Mouse (Mus musculus): Measurements from ENCODE around the gene Zbtb42. TPM values are rescaled to one million over a fixed set of nuclear protein-coding genes. Genes with fewer than 3 reads are reported as not detected.

Zbtb42 gene
- polyA plus RNA-seq (2014; fragmentation: Illumina TruSeq; extraction: RNeasy Lipid Tissue Mini Kit (QIAGEN cat#74804); ENCODE audit: low read depth, low replicate concordance) = 4.8 TPM

DNA sequence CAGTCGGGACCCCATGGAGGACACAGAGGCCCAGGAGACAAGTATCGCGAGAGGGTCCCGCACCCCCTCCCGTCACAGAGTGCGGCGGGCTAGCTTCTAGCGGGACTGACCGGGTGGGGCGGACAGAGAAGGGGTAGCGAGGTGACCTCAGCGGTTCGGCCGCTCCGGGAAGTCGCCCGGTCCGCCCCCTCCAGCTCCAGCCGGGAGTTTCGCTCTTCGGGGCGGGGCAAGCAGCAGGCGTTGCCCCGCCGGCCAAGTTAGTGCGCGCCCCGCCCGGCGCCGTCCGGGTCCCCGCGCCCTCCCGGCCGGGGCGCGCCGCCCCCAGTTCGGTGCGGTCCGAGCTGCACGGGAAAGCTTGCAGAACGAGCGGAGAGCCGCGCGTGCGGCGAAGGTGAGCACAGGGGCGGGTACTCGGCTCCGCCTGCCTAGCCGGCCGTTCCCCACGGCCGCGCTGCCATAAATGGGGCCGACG, at the start of gene Zbtb42:
Gene Zbtb42, plus strand, starts transcription at position 274 of the 472 bp plus-strand sequence.

DNA sequence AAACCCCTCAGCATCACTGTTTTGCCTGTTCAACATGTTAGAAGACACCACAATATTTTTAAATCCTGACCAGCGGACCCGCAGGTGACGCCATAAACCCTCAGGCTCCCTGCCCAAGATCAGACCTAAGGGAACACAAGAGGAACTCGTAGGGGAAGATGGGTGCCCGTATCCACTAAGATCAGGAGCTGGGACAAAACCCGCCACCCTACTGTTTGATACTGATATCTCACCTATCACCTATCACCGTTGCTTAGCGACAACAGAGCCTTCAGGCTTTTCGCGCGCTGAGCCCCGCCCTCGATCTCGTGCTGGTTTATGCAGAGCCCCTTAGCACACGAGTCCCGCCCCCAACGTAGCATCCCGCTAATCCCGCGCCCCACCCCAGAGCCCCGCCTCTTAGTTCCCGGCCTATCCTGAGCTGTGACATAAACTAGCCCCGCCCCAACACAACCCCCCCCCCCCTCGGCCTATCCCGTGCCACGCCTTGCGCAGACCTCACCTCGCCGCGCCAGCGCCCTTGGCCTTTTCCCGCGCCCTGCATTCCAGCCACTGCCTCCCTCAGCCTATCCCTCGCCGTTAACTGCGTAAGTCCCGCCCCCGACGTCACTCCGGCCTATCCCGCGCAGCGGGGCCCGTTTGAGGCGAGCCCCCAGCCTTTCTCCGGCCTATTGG, 34.3 kb upstream of the Zbtb42 start, which contains the start of gene Siva1:
Gene Siva1, plus strand, starts transcription at position 500 of the 675 bp plus-strand sequence.

DNA sequence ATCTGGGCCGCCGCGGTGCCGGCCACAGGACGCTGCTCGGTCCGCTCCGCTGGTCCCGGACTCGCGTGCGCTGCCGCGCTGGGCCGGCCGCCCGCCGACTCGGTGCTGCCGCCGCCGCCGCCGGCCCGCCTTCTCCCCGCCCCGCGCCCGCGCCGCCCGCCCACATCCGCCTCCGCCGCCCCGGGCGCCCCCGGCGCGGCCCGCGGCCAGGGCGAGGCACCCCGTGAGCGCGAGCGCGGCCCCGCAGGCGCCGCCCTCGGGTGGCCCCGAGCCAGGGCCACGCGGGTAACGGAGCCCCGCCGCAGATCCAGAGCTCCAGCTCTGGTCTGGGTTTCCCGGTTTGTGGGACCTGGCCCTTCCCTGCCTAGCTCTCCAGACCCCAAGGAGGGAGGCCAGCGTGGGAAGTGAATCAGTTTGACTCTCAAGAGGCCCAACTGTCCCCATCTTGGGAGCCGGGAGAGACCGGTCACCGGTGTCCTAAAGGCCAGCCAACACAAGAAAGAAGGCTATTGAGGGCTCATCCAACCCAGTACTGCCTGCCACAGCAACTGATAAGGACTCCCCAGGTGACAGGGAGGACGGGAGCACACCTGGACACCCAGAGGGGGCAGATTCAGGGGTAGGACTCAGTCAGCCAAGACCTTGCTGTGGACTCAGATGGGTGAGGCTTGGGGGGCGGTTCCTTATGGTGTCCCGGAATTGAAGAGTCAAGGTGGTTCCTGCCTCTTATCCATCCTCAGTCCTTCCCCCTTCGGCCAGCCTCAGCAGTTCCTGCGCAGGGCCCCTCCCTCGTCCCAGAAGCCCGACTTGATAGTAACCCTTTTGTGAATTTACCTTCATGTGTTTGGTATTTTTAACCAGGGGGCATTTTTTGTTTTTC, 4.3 kb upstream of the Zbtb42 start, which contains the start of gene Akt1:
Gene Akt1, minus strand, starts transcription at position 753 of the 880 bp plus-strand sequence.

DNA sequence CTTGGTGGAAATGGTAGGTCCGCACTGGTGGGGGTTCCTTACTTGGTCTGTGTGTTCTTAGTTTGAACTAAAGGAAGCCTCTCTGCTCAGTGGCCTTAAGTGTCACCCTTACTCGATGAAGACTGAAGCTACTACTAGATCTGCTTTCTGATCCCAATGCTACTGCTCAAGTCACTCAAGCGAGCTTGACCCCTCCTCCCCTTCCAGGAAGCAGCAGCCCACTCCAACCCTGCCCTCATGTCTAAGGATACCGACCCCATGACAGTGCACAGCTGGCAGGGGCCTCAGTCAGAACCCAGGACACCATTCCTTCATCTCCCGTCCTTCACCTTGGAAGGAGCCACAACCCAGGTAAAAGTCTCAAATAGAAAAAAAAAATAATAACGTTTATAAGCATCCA, 41.6 kb downstream of the Zbtb42 start, which contains the start of gene Cep170b:
Gene Cep170b, plus strand, starts transcription at position 240 of the 400 bp plus-strand sequence.

Other genes with a start within 250 kb of the Zbtb42 start
- gene A530016L24Rik, start 189.4 kb upstream of the Zbtb42 start, polyA plus RNA-seq (2014; fragmentation: Illumina TruSeq; extraction: RNeasy Lipid Tissue Mini Kit (QIAGEN cat#74804); ENCODE audit: low read depth, low replicate concordance) = 42.3 TPM
- gene Tmem179, start 162.1 kb upstream of the Zbtb42 start, polyA plus RNA-seq (2014; fragmentation: Illumina TruSeq; extraction: RNeasy Lipid Tissue Mini Kit (QIAGEN cat#74804); ENCODE audit: low read depth, low replicate concordance) = not detected
- gene Inf2, start 90.0 kb upstream of the Zbtb42 start, polyA plus RNA-seq (2014; fragmentation: Illumina TruSeq; extraction: RNeasy Lipid Tissue Mini Kit (QIAGEN cat#74804); ENCODE audit: low read depth, low replicate concordance) = 15.4 TPM
- gene Adssl1, start 58.8 kb upstream of the Zbtb42 start, polyA plus RNA-seq (2014; fragmentation: Illumina TruSeq; extraction: RNeasy Lipid Tissue Mini Kit (QIAGEN cat#74804); ENCODE audit: low read depth, low replicate concordance) = 119 TPM
- 35.2 TPM for gene Siva1, start 34.1 kb upstream of the Zbtb42 start, polyA plus RNA-seq (2014; fragmentation: Illumina TruSeq; extraction: RNeasy Lipid Tissue Mini Kit (QIAGEN cat#74804); ENCODE audit: low read depth, low replicate concordance)
- gene Akt1, start 3.9 kb upstream of the Zbtb42 start, polyA plus RNA-seq (2014; fragmentation: Illumina TruSeq; extraction: RNeasy Lipid Tissue Mini Kit (QIAGEN cat#74804); ENCODE audit: low read depth, low replicate concordance) = 155 TPM
- 9.3 TPM for gene Cep170b, start 41.6 kb downstream of the Zbtb42 start, polyA plus RNA-seq (2014; fragmentation: Illumina TruSeq; extraction: RNeasy Lipid Tissue Mini Kit (QIAGEN cat#74804); ENCODE audit: low read depth, low replicate concordance)
- 8.3 TPM for gene Pld4, start 81.8 kb downstream of the Zbtb42 start, polyA plus RNA-seq (2014; fragmentation: Illumina TruSeq; extraction: RNeasy Lipid Tissue Mini Kit (QIAGEN cat#74804); ENCODE audit: low read depth, low replicate concordance)
- gene Ahnak2, start 123.8 kb downstream of the Zbtb42 start, polyA plus RNA-seq (2014; fragmentation: Illumina TruSeq; extraction: RNeasy Lipid Tissue Mini Kit (QIAGEN cat#74804); ENCODE audit: low read depth, low replicate concordance) = 10.2 TPM
- gene Clba1, start 130.1 kb downstream of the Zbtb42 start, polyA plus RNA-seq (2014; fragmentation: Illumina TruSeq; extraction: RNeasy Lipid Tissue Mini Kit (QIAGEN cat#74804); ENCODE audit: low read depth, low replicate concordance) = 2.9 TPM
- 6.0 TPM for gene Cdca4, start 150.6 kb downstream of the Zbtb42 start, polyA plus RNA-seq (2014; fragmentation: Illumina TruSeq; extraction: RNeasy Lipid Tissue Mini Kit (QIAGEN cat#74804); ENCODE audit: low read depth, low replicate concordance)
- 0.47 TPM for gene Gpr132, start 189.4 kb downstream of the Zbtb42 start, polyA plus RNA-seq (2014; fragmentation: Illumina TruSeq; extraction: RNeasy Lipid Tissue Mini Kit (QIAGEN cat#74804); ENCODE audit: low read depth, low replicate concordance)

Data from heart, adult 10 weeks (tissue).